Mouse (Mus musculus) ES-Bruce4 (cell line): Measurements from ENCODE around the gene Lpcat3. TPM values are rescaled to one million over a fixed set of nuclear protein-coding genes. Genes with fewer than 3 reads are reported as not detected.

Experiments used
- H3K27ac ChIP-seq: 2 replicates; pipeline ENCODE4 v1.5.1; 2012; ENCODE audit warnings: low read length, inconsistent platforms; ENCODE audit not compliant: insufficient read depth
- H3K27me3 ChIP-seq: 2 replicates; pipeline ENCODE4 v1.6.1; 2012; ENCODE audit warnings: mild to moderate bottlenecking, low read length, inconsistent platforms; ENCODE audit not compliant: control insufficient read depth, poor library complexity, insufficient read depth, severe bottlenecking
- H3K36me3 ChIP-seq: 2 replicates; pipeline ENCODE4 v1.6.1; 2012; ENCODE audit warnings: inconsistent platforms, mild to moderate bottlenecking, low read length, moderate library complexity; ENCODE audit not compliant: control insufficient read depth, poor library complexity, insufficient read depth, severe bottlenecking
- H3K4me1 ChIP-seq: one replicate; pipeline ENCODE4 v1.8.1; 2011; ENCODE audit warnings: low read length; ENCODE audit not compliant: control insufficient read depth, insufficient read depth
- H3K4me3 ChIP-seq: 2 replicates; pipeline ENCODE4 v1.5.1; 2011; ENCODE audit warnings: low read depth, mild to moderate bottlenecking, low read length
- H3K9ac ChIP-seq: 2 replicates; pipeline ENCODE4 v1.6.1; 2012; ENCODE audit warnings: low read depth, mild to moderate bottlenecking, inconsistent platforms; ENCODE audit not compliant: poor library complexity, severe bottlenecking
- H3K9me3 ChIP-seq: replicated peaks from 2 replicates; pipeline ENCODE4 v1.6.1; 2012; ENCODE audit warnings: mild to moderate bottlenecking, low read length, inconsistent platforms; ENCODE audit not compliant: control insufficient read depth, poor library complexity, insufficient read depth, severe bottlenecking
- CTCF ChIP-seq: IDR thresholded peaks from one replicate; pipeline ENCODE4 v1.8.1; 2011; ENCODE audit warnings: low read depth, low read length
- EP300 ChIP-seq: IDR thresholded peaks from 2 replicates; pipeline ENCODE4 v1.6.1; 2011; ENCODE audit warnings: low read depth, low read length; ENCODE audit not compliant: insufficient read depth
- POLR2A ChIP-seq: IDR thresholded peaks from one replicate; pipeline ENCODE4 v1.8.1; 2011; ENCODE audit warnings: low read length; ENCODE audit not compliant: insufficient read depth
- polyA plus RNA-seq: library from polyadenylated mRNA; stranded (reverse); fragments of >200 nt; gene quantifications from 2 replicates; pipeline ENCODE4 v1.2.4, GENCODE M21; 2011; ENCODE audit warnings: low read depth; ENCODE audit not compliant: missing spikeins, insufficient read depth, insufficient read length

Lpcat3 gene
- polyA plus RNA-seq, 1 experiment, result 69.3 TPM

GRCm38 (mm10) chr6:124693243-124693981 is 30.6 kb downstream of the Lpcat3 start:
- no peak overlapping the region for H3K27ac ChIP-seq
- no peaks in the 10 kb centered on the region for H3K27me3 ChIP-seq
- no peak overlapping the region for H3K4me3 ChIP-seq
- no peaks in the 10 kb centered on the region for H3K36me3 ChIP-seq
- H3K9me3 ChIP-seq, result no peaks in the 10 kb centered on the region
- TF ChIP-seq EP300 (no peak), CTCF (no peak), POLR2A (no peak)
- no peak overlapping the region for H3K9ac ChIP-seq
- H3K4me1 ChIP-seq, result no peaks in the 10 kb centered on the region

- Histone ChIP-seq H3K27ac (no peak overlapping the region), H3K4me1 (no peaks in the 10 kb centered on the region), H3K9me3 (no peaks in the 10 kb centered on the region), H3K9ac (no peak overlapping the region), H3K36me3 (no peaks in the 10 kb centered on the region), H3K4me3 (no peak overlapping the region), H3K27me3 (no peaks in the 10 kb centered on the region)
- TF ChIP-seq CTCF (no peak), POLR2A (no peak), EP300 (no peak)
Observed at GRCm38 (mm10) chr6:124694166-124694955, 31.5 kb downstream of the Lpcat3 start.

- Histone ChIP-seq H3K4me3 (no peak overlapping the region), H3K27me3 (no peaks in the 10 kb centered on the region), H3K9me3 (no peaks in the 10 kb centered on the region), H3K36me3 (no peaks in the 10 kb centered on the region; the same call in 1 of the 2 replicates), H3K4me1 (no peaks in the 10 kb centered on the region), H3K27ac (no peak overlapping the region), H3K9ac (no peak overlapping the region)
- TF ChIP-seq EP300, result no peak
- no peak for TF ChIP-seq CTCF
- TF ChIP-seq POLR2A, result no peak
Observed at GRCm38 (mm10) chr6:124696441-124697150, 33.8 kb downstream of the Lpcat3 start.

GRCm38 (mm10) chr6:124698751-124699150 is 35.9 kb downstream of the Lpcat3 start:
- H3K36me3 ChIP-seq, result peaks cover 10% of the 10 kb centered on the region; the same call in 1 of the 2 replicates
- H3K27ac ChIP-seq, result no peak overlapping the region
- no peak for TF ChIP-seq EP300
- TF ChIP-seq CTCF, result no peak
- no peaks in the 10 kb centered on the region for H3K27me3 ChIP-seq
- no peak overlapping the region for H3K9ac ChIP-seq
- H3K4me1 ChIP-seq, result no peaks in the 10 kb centered on the region
- no peaks in the 10 kb centered on the region for H3K9me3 ChIP-seq
- no peak overlapping the region for H3K4me3 ChIP-seq

GRCm38 (mm10) chr6:124699366-124699765 is 36.5 kb downstream of the Lpcat3 start:
- TF ChIP-seq POLR2A (no peak), CTCF (no peak), EP300 (no peak)
- H3K9me3 ChIP-seq, result no peaks in the 10 kb centered on the region
- no peak overlapping the region for H3K27ac ChIP-seq
- H3K4me3 ChIP-seq, result no peak overlapping the region
- H3K36me3 ChIP-seq, result peaks cover 17% of the 10 kb centered on the region
- H3K4me1 ChIP-seq, result no peaks in the 10 kb centered on the region
- H3K9ac ChIP-seq, result no peak overlapping the region
- H3K27me3 ChIP-seq, result no peaks in the 10 kb centered on the region
